Mouse (Mus musculus): ENCODE measurements around the gene Tctn3. TPM values are rescaled to one million over a fixed set of nuclear protein-coding genes. Genes with fewer than 3 reads are reported as not detected.
A peak's percentile ranks its signal among the peaks of the same experiment; 100 is the strongest.
"Not testable (repeated sequence)": the region's sequence is repeated elsewhere in the genome, so short reads cannot be mapped to it uniquely, and the experiment has no call there.

Gene Tctn3
- polyA plus RNA-seq, 1 experiment from 2014 or later: 8.9 TPM

DNA sequence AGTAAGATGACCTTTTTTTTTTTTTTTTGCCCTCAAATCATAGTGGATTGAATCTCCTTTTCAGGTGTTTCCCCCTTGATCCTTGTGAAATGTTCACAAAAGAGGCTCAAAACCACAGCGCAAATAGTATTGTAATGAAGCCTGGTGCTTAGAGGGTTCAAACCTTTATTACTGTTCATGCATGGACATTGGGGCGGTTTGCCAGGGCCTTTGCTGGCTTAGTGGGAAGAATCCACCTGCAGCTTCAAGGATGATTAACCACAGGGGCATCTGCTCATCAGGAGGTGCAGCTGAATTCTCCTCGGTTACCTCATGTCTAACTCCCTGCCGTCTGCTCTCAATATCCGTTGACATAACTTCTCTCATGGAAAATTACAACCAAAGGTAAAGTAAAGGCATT is 20.6 kb upstream of the Tctn3 start:
- no peak overlapping the region for H3K27ac ChIP-seq (ENCODE audit: low read length)
- no peak overlapping the region for H3K4me2 ChIP-seq (ENCODE audit: low read depth, low read length)
- H3K36me3 ChIP-seq (ENCODE audit: control insufficient read depth, insufficient read depth): no peaks in the 10 kb centered on the region
- WGBS: 78% methylated on average over 5 of the region's 5 CpGs
- no peaks in the 10 kb centered on the region for H3K9me3 ChIP-seq (replicated peaks; ENCODE audit: control insufficient read depth, low read length)
- no peak overlapping the region for H3K9ac ChIP-seq (ENCODE audit: low read length)
- H3K4me1 ChIP-seq (ENCODE audit: control insufficient read depth, insufficient read depth, low read length): no peaks in the 10 kb centered on the region
- no peak overlapping the region for H3K4me3 ChIP-seq (ENCODE audit: low read length)
- no peaks in the 10 kb centered on the region for H3K27me3 ChIP-seq (ENCODE audit: control insufficient read depth, insufficient read depth, low read length)
- no peak for ATAC-seq (replicated peaks; ENCODE audit: extremely low read depth, insufficient read depth, low FRiP score)

DNA sequence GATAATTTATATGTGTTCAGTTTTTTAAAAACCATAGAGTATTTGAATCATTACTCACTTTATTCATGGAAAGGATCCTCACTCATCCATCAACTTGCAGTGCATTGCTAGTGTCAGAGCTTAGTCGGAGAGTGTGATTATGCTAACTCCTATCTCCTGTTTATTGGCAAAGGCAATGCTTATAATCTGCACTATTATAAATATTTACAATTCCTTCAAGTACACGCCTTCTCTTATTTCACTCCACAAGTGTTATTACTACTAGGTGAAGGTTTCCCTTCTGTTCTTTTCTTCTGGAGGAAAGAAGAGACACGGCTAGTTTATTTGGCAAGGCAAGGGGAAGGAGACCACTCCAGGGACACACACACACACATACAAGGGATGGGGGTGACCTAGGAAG is 20.2 kb upstream of the Tctn3 start:
- Histone ChIP-seq H3K4me2 (ENCODE audit: low read depth, low read length) (no peak overlapping the region), H3K9me3 (replicated peaks; ENCODE audit: control insufficient read depth, low read length) (no peaks in the 10 kb centered on the region), H3K4me1 (ENCODE audit: control insufficient read depth, insufficient read depth, low read length) (no peaks in the 10 kb centered on the region), H3K36me3 (ENCODE audit: control insufficient read depth, insufficient read depth) (no peaks in the 10 kb centered on the region), H3K27ac (ENCODE audit: low read length) (no peak overlapping the region), H3K4me3 (ENCODE audit: low read length) (no peak overlapping the region), H3K27me3 (ENCODE audit: control insufficient read depth, insufficient read depth, low read length) (no peaks in the 10 kb centered on the region), H3K9ac (ENCODE audit: low read length) (no peak overlapping the region)
- ATAC-seq (replicated peaks; ENCODE audit: extremely low read depth, insufficient read depth, low FRiP score): no peak
- WGBS: 59% methylated on average over 3 of the region's 3 CpGs

DNA sequence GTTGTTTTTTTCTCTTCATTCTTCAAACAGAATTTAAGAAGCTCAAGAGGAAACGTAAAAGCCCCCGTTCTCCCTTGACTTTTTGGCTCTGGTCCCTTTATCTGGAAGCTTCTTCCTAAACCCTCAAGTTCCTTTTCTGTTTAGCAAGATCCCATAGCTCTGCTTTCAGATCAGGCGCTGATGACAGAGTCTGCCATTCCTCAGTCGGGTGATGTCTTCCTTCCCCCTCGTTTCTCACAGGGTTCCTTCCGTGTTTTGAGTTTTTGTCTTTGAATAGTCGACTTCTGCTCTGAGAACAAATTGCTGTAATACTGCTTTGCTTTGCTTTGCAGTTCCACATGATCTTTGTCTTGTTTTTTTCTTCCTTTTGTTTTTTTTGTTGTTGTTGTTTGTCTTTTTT is 18.6 kb upstream of the Tctn3 start:
- ATAC-seq (replicated peaks; ENCODE audit: extremely low read depth, insufficient read depth, low FRiP score): no peak
- 46% methylated on average over 7 of the region's 7 CpGs for WGBS
- peak overlapping the region; percentile 9; the same call in 1 of the 2 replicates for H3K27ac ChIP-seq (ENCODE audit: low read length)

DNA sequence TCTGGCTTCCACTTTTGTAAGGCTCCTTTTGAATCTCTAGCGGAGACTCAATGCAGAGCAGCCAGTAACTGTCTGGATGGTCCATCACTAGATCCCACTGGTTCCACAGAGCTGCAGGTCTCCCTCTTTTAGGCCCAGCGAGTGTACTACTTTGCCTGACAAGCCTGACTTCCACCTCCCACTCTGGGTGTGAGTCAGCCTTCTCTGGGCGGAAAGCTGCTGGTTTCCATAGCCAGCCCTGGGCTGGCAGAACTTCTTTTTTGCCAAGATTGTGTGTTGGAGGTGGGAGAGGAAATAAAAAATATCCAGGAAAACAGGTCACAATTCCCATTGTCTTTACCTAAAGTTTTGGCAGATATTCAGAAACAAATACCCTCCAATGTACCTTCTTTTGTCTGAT is 18.1 kb upstream of the Tctn3 start:
- H3K9ac ChIP-seq (ENCODE audit: low read length): no peak overlapping the region
- no peaks in the 10 kb centered on the region for H3K36me3 ChIP-seq (ENCODE audit: control insufficient read depth, insufficient read depth)
- H3K4me2 ChIP-seq (ENCODE audit: low read depth, low read length): no peak overlapping the region
- no peak for ATAC-seq (replicated peaks; ENCODE audit: extremely low read depth, insufficient read depth, low FRiP score)
- H3K27ac ChIP-seq (ENCODE audit: low read length): peak overlapping the region; percentile 19; the same call in 1 of the 2 replicates
- no peaks in the 10 kb centered on the region for H3K27me3 ChIP-seq (ENCODE audit: control insufficient read depth, insufficient read depth, low read length)
- no peak overlapping the region for H3K4me3 ChIP-seq (ENCODE audit: low read length)
- 71% methylated on average over 3 of the region's 3 CpGs for WGBS
- H3K9me3 ChIP-seq (replicated peaks; ENCODE audit: control insufficient read depth, low read length): no peaks in the 10 kb centered on the region
- no peaks in the 10 kb centered on the region for H3K4me1 ChIP-seq (ENCODE audit: control insufficient read depth, insufficient read depth, low read length)

More for the DNA sequence above, 18.6 kb upstream of the Tctn3 start:
- no peaks in the 10 kb centered on the region for H3K27me3 ChIP-seq (ENCODE audit: control insufficient read depth, insufficient read depth, low read length)
- no peak overlapping the region for H3K9ac ChIP-seq (ENCODE audit: low read length)
- H3K4me3 ChIP-seq (ENCODE audit: low read length): no peak overlapping the region
- no peaks in the 10 kb centered on the region for H3K4me1 ChIP-seq (ENCODE audit: control insufficient read depth, insufficient read depth, low read length)
- H3K4me2 ChIP-seq (ENCODE audit: low read depth, low read length): no peak overlapping the region
- H3K36me3 ChIP-seq (ENCODE audit: control insufficient read depth, insufficient read depth): no peaks in the 10 kb centered on the region
- no peaks in the 10 kb centered on the region for H3K9me3 ChIP-seq (replicated peaks; ENCODE audit: control insufficient read depth, low read length)

DNA sequence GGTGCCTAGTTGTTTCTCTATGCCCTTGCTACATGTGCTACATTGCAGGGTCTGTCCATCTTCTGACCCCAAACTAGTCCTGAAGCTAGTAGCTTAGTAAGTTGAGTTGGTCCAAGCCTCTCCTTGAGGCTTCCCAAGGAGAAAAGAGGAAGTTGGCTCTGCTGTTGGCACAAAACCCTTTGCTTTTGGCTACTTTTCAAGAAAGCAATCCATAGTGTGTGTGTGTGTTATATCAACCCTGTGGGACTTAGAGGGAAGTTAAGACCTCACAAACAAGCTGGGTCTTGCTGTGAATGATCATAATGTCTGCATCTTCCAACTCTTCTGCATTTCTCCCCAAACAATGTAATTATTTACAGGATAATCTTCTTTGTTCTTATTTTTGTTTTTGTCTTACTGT is 16.9 kb upstream of the Tctn3 start:
- H3K4me1 ChIP-seq (ENCODE audit: control insufficient read depth, insufficient read depth, low read length): no peaks in the 10 kb centered on the region
- H3K27me3 ChIP-seq (ENCODE audit: control insufficient read depth, insufficient read depth, low read length): no peaks in the 10 kb centered on the region
- no peak for ATAC-seq (replicated peaks; ENCODE audit: extremely low read depth, insufficient read depth, low FRiP score)
- no peaks in the 10 kb centered on the region for H3K9me3 ChIP-seq (replicated peaks; ENCODE audit: control insufficient read depth, low read length)
- no peak overlapping the region for H3K4me2 ChIP-seq (ENCODE audit: low read depth, low read length)
- H3K36me3 ChIP-seq (ENCODE audit: control insufficient read depth, insufficient read depth): no peaks in the 10 kb centered on the region
- H3K4me3 ChIP-seq (ENCODE audit: low read length): no peak overlapping the region
- no peak overlapping the region for H3K9ac ChIP-seq (ENCODE audit: low read length)
- no peak overlapping the region for H3K27ac ChIP-seq (ENCODE audit: low read length)

DNA sequence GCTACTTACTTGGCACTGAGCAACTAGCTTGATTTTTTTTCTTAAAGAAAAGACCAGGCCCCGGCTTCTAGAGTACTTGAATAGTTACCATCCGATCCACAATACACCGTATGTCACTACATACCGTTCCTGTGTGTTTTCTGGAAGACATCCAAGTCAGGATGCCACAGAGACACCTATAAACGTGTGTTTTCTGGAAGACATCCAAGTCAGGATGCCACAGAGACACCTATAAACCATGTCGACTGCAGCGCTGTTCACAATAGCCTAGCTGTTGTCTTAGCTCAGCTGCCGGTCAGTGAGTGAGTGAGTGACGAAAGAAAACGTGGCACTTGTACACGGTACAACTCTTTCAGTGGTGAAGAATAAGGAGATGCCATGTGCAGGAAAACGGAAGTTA is 13.9 kb upstream of the Tctn3 start:
- Histone ChIP-seq H3K4me1 (ENCODE audit: control insufficient read depth, insufficient read depth, low read length) (no peaks in the 10 kb centered on the region), H3K27me3 (ENCODE audit: control insufficient read depth, insufficient read depth, low read length) (no peaks in the 10 kb centered on the region), H3K4me3 (ENCODE audit: low read length) (no peak overlapping the region), H3K9me3 (replicated peaks; ENCODE audit: control insufficient read depth, low read length) (no peaks in the 10 kb centered on the region), H3K9ac (ENCODE audit: low read length) (no peak overlapping the region), H3K4me2 (ENCODE audit: low read depth, low read length) (no peak overlapping the region), H3K27ac (ENCODE audit: low read length) (no peak overlapping the region), H3K36me3 (ENCODE audit: control insufficient read depth, insufficient read depth) (no peaks in the 10 kb centered on the region)
- 35% methylated on average over 12 of the region's 12 CpGs for WGBS
- ATAC-seq (replicated peaks; ENCODE audit: extremely low read depth, insufficient read depth, low FRiP score): no peak

DNA sequence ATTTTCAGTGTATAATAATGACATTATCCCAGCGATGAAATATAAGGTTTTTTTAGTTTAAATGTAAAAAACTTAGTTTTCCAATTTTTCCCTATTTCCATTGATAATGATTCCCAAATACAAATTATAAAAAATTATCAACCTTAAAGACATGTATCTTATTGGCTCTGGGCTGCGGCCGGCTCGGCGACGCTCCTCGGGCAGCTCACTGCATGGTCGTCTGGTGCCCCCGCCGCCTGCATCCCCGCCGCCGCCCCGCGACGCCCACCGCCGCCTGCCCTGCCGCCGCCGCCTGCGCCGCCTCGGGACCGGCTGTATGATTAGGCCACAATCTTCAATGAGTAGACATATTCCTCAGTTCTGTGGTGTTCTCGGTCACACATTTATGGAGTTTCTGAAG is 9.6 kb upstream of the Tctn3 start:
- not testable (repeated sequence) for H3K27ac ChIP-seq (ENCODE audit: low read length); ATAC-seq (replicated peaks; ENCODE audit: extremely low read depth, insufficient read depth, low FRiP score); H3K4me2 ChIP-seq (ENCODE audit: low read depth, low read length); H3K9me3 ChIP-seq (replicated peaks; ENCODE audit: control insufficient read depth, low read length); H3K27me3 ChIP-seq (ENCODE audit: control insufficient read depth, insufficient read depth, low read length); H3K4me3 ChIP-seq (ENCODE audit: low read length); H3K9ac ChIP-seq (ENCODE audit: low read length); H3K36me3 ChIP-seq (ENCODE audit: control insufficient read depth, insufficient read depth); H3K4me1 ChIP-seq (ENCODE audit: control insufficient read depth, insufficient read depth, low read length)
- 51% methylated on average over 10 of the region's 26 CpGs for WGBS

DNA sequence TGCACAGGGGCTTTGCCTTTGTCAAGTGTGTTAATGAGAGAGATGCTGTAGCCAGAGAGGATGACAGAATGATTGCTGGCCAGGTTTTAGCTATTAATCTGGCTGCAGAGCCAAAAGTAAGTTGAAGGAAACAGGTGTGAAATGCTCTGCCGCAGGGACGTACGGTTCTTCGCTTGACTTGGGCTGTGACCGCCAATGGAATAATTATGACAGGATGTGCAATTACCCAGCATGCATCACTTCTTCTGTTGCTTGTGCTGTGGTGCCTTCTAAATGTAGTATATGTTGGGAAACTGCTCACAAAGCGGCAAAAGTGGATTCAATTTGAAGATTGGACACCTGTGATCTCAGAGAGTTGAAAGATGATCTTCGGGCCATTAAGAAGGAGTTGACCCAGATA is 4.0 kb upstream of the Tctn3 start:
- 83% methylated on average over 7 of the region's 7 CpGs for WGBS
- no peak overlapping the region for H3K4me3 ChIP-seq (ENCODE audit: low read length)
- no peak for ATAC-seq (replicated peaks; ENCODE audit: extremely low read depth, insufficient read depth, low FRiP score)

DNA sequence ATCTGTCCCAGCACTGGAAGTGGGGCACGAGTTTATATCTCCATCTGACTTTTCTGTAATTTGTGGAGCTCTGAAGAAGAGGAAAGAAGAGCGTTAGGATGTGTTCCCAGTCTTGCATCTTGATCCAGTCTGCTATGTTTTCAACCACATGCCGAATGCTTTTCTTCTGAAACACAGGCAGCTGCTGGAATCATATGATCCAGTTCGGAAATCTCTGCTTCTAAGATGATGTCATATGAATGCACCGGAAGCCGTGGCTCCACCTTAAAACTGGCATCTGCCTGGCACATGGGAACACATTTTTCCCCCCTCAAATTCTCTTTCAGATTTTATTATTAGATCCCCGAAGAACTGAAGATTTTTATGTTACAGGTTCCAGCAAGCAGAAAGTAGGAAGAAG is 2.8 kb upstream of the Tctn3 start:
- peaks cover 8% of the 10 kb centered on the region for H3K4me1 ChIP-seq (ENCODE audit: control insufficient read depth, insufficient read depth, low read length)
- H3K27me3 ChIP-seq (ENCODE audit: control insufficient read depth, insufficient read depth, low read length): 0 out of 2 replicates have a peak, but pooled peaks cover 2% of the 10 kb centered on the region
- no peak overlapping the region for H3K4me3 ChIP-seq (ENCODE audit: low read length)
- no peak overlapping the region for H3K27ac ChIP-seq (ENCODE audit: low read length)
- no peak overlapping the region for H3K9ac ChIP-seq (ENCODE audit: low read length)
- H3K4me2 ChIP-seq (ENCODE audit: low read depth, low read length): no peak overlapping the region
- no peaks in the 10 kb centered on the region for H3K9me3 ChIP-seq (replicated peaks; ENCODE audit: control insufficient read depth, low read length)
- no peak for ATAC-seq (replicated peaks; ENCODE audit: extremely low read depth, insufficient read depth, low FRiP score)
- H3K36me3 ChIP-seq (ENCODE audit: control insufficient read depth, insufficient read depth): no peaks in the 10 kb centered on the region
- WGBS: 67% methylated on average over 7 of the region's 7 CpGs

More for the DNA sequence above, 4.0 kb upstream of the Tctn3 start:
- no peaks in the 10 kb centered on the region for H3K36me3 ChIP-seq (ENCODE audit: control insufficient read depth, insufficient read depth)
- H3K4me2 ChIP-seq (ENCODE audit: low read depth, low read length): no peak overlapping the region
- peaks cover 5% of the 10 kb centered on the region for H3K4me1 ChIP-seq (ENCODE audit: control insufficient read depth, insufficient read depth, low read length)
- H3K9ac ChIP-seq (ENCODE audit: low read length): no peak overlapping the region
- H3K9me3 ChIP-seq (replicated peaks; ENCODE audit: control insufficient read depth, low read length): no peaks in the 10 kb centered on the region
- H3K27me3 ChIP-seq (ENCODE audit: control insufficient read depth, insufficient read depth, low read length): 0 out of 2 replicates have a peak, but pooled peaks cover 2% of the 10 kb centered on the region
- no peak overlapping the region for H3K27ac ChIP-seq (ENCODE audit: low read length)

DNA sequence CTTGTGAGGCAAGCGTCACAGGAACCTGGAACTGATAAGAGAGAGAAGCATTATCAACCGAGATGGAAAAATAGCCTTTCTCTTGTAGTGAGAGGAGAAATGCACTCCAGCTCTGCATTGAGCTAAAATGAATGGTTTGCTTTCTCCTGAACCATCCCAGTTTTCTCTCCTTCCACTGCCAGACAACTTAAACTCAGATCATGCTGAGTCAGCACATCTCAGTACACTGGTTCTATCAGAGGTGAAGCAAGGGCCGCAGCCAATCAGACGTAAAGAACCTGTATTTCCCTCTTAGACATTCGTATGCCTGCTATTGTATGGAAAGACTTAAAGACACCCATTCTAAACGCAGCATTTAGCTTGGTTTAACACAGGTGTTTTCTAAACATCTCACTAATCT is 4.4 kb downstream of the Tctn3 start:
- H3K27me3 ChIP-seq (ENCODE audit: control insufficient read depth, insufficient read depth, low read length): no peaks in the 10 kb centered on the region
- H3K27ac ChIP-seq (ENCODE audit: low read length): no peak overlapping the region
- H3K36me3 ChIP-seq (ENCODE audit: control insufficient read depth, insufficient read depth): peaks cover 25% of the 10 kb centered on the region
- 70% methylated on average over 6 of the region's 6 CpGs for WGBS
- no peak overlapping the region for H3K9ac ChIP-seq (ENCODE audit: low read length)
- no peak for ATAC-seq (replicated peaks; ENCODE audit: extremely low read depth, insufficient read depth, low FRiP score)
- H3K9me3 ChIP-seq (replicated peaks; ENCODE audit: control insufficient read depth, low read length): no peaks in the 10 kb centered on the region
- no peak overlapping the region for H3K4me3 ChIP-seq (ENCODE audit: low read length)
- peaks cover 8% of the 10 kb centered on the region for H3K4me1 ChIP-seq (ENCODE audit: control insufficient read depth, insufficient read depth, low read length)
- H3K4me2 ChIP-seq (ENCODE audit: low read depth, low read length): no peak overlapping the region

Measured in heart, embryonic 16.5 days (tissue).